Comparison of ENCODE assay signal across 11 mouse cellular contexts in genomic region chr2:130246912-130247311, GRCm38 (mm10). TPM values are rescaled to one million over a fixed set of nuclear protein-coding genes. Genes with fewer than 3 reads are reported as not detected.
DNase-seq lines count a peak whose midpoint lies in the region; ATAC-seq and TF ChIP-seq lines count a peak whose summit lies in the region.
"Had no signal": no experiment of that assay in that cellular context is flagged by ENCODE, and none has a peak within 500 bp of the region (broad histone marks: within the 10 kb centered on the region; RNA-seq: fewer than 3 reads in every experiment).

No protein-coding gene starts in this region.

- H3K4me2 ChIP-seq in forebrain, embryonic 14.5 days (ENCODE audit: low read length): no peak overlapping the region
- no peak overlapping the region for H3K4me2 ChIP-seq in forebrain, embryonic 11.5 days (ENCODE audit: low read depth, low read length, severe bottlenecking)
- no peak overlapping the region for H3K4me2 ChIP-seq in liver, embryonic 14.5 days (ENCODE audit: low read depth)
- H3K4me2 ChIP-seq: neural tube, embryonic 13.5 days had no signal

- no peak for TF ChIP-seq EP300 in liver, embryonic 14.5 days (IDR thresholded peaks at IDR 0.05; ENCODE audit: low read depth)

- no peaks in the 10 kb centered on the region for H3K4me1 ChIP-seq in forebrain, embryonic 14.5 days (ENCODE audit: control insufficient read depth, insufficient read depth, low read length)
- H3K4me1 ChIP-seq in forebrain, embryonic 11.5 days (replicated peaks; ENCODE audit: control insufficient read depth, insufficient read depth, low read length): no peaks in the 10 kb centered on the region
- peaks cover 2 to 11% of the 10 kb centered on the region in 2 experiments; a peak in 3 of 4 replicates for H3K4me1 ChIP-seq in liver, embryonic 14.5 days (replicated peaks; ENCODE audit: control insufficient read depth in 2 of 2, insufficient read depth in 2 of 2, low read length in 1 of 2)
- H3K4me1 ChIP-seq: neural tube, embryonic 13.5 days had no signal

- DNase-seq in forebrain, embryonic 14.5 days (ENCODE audit: low spot score): peak; percentile 67
- no peak for DNase-seq in forebrain, embryonic 11.5 days (ENCODE audit: low spot score)
- DNase-seq in liver, embryonic 14.5 days (ENCODE audit: low read depth in 3 of 3, low spot score in 3 of 3): peak in 1 of 3 experiments; percentile 35
- DNase-seq in liver: no peak
- peak; percentile 66 for DNase-seq in ZHBTc4 (ENCODE audit: low read depth, low spot score)
- DNase-seq in spleen, adult 18-20 months: no peak

- H3K36me3 ChIP-seq in forebrain, embryonic 14.5 days (ENCODE audit: control insufficient read depth, insufficient read depth, low read length): no peaks in the 10 kb centered on the region
- H3K36me3 ChIP-seq in forebrain, embryonic 11.5 days (ENCODE audit: control insufficient read depth, insufficient read depth, low read length): no peaks in the 10 kb centered on the region
- H3K36me3 ChIP-seq in liver, embryonic 14.5 days (replicated peaks; ENCODE audit: control insufficient read depth, insufficient read depth, low read depth): no peaks in the 10 kb centered on the region
- H3K36me3 ChIP-seq: neural tube, embryonic 13.5 days had no signal

- 47% methylated on average over 9 of the region's 9 CpGs for WGBS in forebrain, embryonic 14.5 days
- WGBS in forebrain, embryonic 11.5 days: 48% methylated on average over 9 of the region's 9 CpGs
- 41% methylated on average over 9 of the region's 9 CpGs for WGBS in liver, embryonic 14.5 days (ENCODE audit: insufficient replicate concordance)

- peak; percentile 62 for TF ChIP-seq CTCF in liver, embryonic 14.5 days (IDR thresholded peaks at IDR 0.05; ENCODE audit: low read depth)

- no peaks in the 10 kb centered on the region for H3K27me3 ChIP-seq in forebrain, embryonic 14.5 days (replicated peaks; ENCODE audit: control insufficient read depth, insufficient read depth, low read length)
- no peaks in the 10 kb centered on the region for H3K27me3 ChIP-seq in forebrain, embryonic 11.5 days (ENCODE audit: control insufficient read depth, insufficient read depth, low read length)
- H3K27me3 ChIP-seq in liver, embryonic 14.5 days (ENCODE audit: control insufficient read depth, insufficient read depth, low read length): no peaks in the 10 kb centered on the region
- H3K27me3 ChIP-seq: neural tube, embryonic 13.5 days had no signal

- H3K9me3 ChIP-seq in forebrain, embryonic 14.5 days (replicated peaks; ENCODE audit: control insufficient read depth, low read length): no peaks in the 10 kb centered on the region
- no peaks in the 10 kb centered on the region for H3K9me3 ChIP-seq in forebrain, embryonic 11.5 days (ENCODE audit: control insufficient read depth, low read length)
- H3K9me3 ChIP-seq in liver, embryonic 14.5 days (ENCODE audit: control insufficient read depth, low read length): no peaks in the 10 kb centered on the region
- H3K9me3 ChIP-seq: neural tube, embryonic 13.5 days had no signal

- no peak for ATAC-seq in forebrain, embryonic 14.5 days
- no peak for ATAC-seq in forebrain, embryonic 11.5 days (replicated peaks; ENCODE audit: low FRiP score)
- ATAC-seq in liver, embryonic 14.5 days (ENCODE audit: insufficient read depth): no peak
- peak; percentile 44; the same call in 1 of the 2 replicates for ATAC-seq in granulocyte monocyte progenitor cell, adult 5-6 weeks (replicated peaks; ENCODE audit: poor library complexity, severe bottlenecking)
- peak; percentile 92 for ATAC-seq in megakaryocyte progenitor cell, adult 5-6 weeks (replicated peaks; ENCODE audit: poor library complexity)

- no peak overlapping the region for H3K4me3 ChIP-seq in forebrain, embryonic 14.5 days (ENCODE audit: low read depth, low read length)
- H3K4me3 ChIP-seq in forebrain, embryonic 11.5 days (ENCODE audit: low read depth, low read length): no peak overlapping the region
- no peak overlapping the region for H3K4me3 ChIP-seq in liver, embryonic 14.5 days (ENCODE audit: insufficient read depth in 1 of 2, low read depth in 2 of 2, low read length in 2 of 2)
- H3K4me3 ChIP-seq: neural tube, embryonic 13.5 days had no signal

- H3K9ac ChIP-seq in forebrain, embryonic 14.5 days (ENCODE audit: low read length): no peak overlapping the region
- H3K9ac ChIP-seq in forebrain, embryonic 11.5 days (ENCODE audit: low read length): no peak overlapping the region
- no peak overlapping the region for H3K9ac ChIP-seq in liver, embryonic 14.5 days (replicated peaks)
- H3K9ac ChIP-seq: neural tube, embryonic 13.5 days had no signal

- no peak overlapping the region for H3K27ac ChIP-seq in forebrain, embryonic 14.5 days (ENCODE audit: low read depth, low read length)
- H3K27ac ChIP-seq in forebrain, embryonic 11.5 days (ENCODE audit: low read depth, low read length): no peak overlapping the region
- no peak overlapping the region for H3K27ac ChIP-seq in liver, embryonic 14.5 days
- H3K27ac ChIP-seq: neural tube, embryonic 13.5 days had no signal

RNA-seq across cellular contexts. Expression of gene Nop56, which starts 27.3 kb away (rescaled TPM):
- 264 and 265 TPM in 2 replicates for polyA plus RNA-seq in forebrain, embryonic 14.5 days (2014; fragmentation: Nextera tagmentation; extraction: Ambion mirVana)
- polyA plus RNA-seq in forebrain, embryonic 11.5 days (2014; fragmentation: Nextera tagmentation; extraction: Ambion mirVana): 375 and 381 TPM in 2 replicates
- polyA plus RNA-seq in liver, embryonic 14.5 days (2012; rRNA removed): 109 and 201 TPM in 2 replicates
- 181 and 182 TPM in 2 replicates for polyA plus RNA-seq in liver, embryonic 14.5 days (2014; fragmentation: Nextera tagmentation; extraction: Ambion mirVana)
- total RNA-seq in granulocyte monocyte progenitor cell, adult 5-6 weeks (2014; fragmentation: Nextera tagmentation): 501 and 575 TPM in 2 replicates
- total RNA-seq in granulocyte monocyte progenitor cell, adult 5-6 weeks (2017): 468 and 587 TPM in 2 replicates
- total RNA-seq in megakaryocyte progenitor cell, adult 5-6 weeks (2015): 433 and 507 TPM in 2 replicates
- 455 and 508 TPM in 2 replicates for total RNA-seq in megakaryocyte progenitor cell, adult 5-6 weeks (2017)

RNA-seq across cellular contexts. Expression of gene Idh3b, which starts 37.4 kb away (rescaled TPM):
- polyA plus RNA-seq in forebrain, embryonic 14.5 days (2014; fragmentation: Nextera tagmentation; extraction: Ambion mirVana): 178 and 184 TPM in 2 replicates
- polyA plus RNA-seq in forebrain, embryonic 11.5 days (2014; fragmentation: Nextera tagmentation; extraction: Ambion mirVana): 138 and 158 TPM in 2 replicates
- polyA plus RNA-seq in liver, embryonic 14.5 days (2012; rRNA removed): 71.8 and 104 TPM in 2 replicates
- 95.1 and 105 TPM in 2 replicates for polyA plus RNA-seq in liver, embryonic 14.5 days (2014; fragmentation: Nextera tagmentation; extraction: Ambion mirVana)
- 130 and 165 TPM in 2 replicates for total RNA-seq in granulocyte monocyte progenitor cell, adult 5-6 weeks (2014; fragmentation: Nextera tagmentation)
- 116 and 121 TPM in 2 replicates for total RNA-seq in granulocyte monocyte progenitor cell, adult 5-6 weeks (2017)
- 160 and 172 TPM in 2 replicates for total RNA-seq in megakaryocyte progenitor cell, adult 5-6 weeks (2015)
- total RNA-seq in megakaryocyte progenitor cell, adult 5-6 weeks (2017): 108 and 165 TPM in 2 replicates

RNA-seq across cellular contexts. Expression of gene Ebf4, which starts 48.1 kb away (rescaled TPM):
- polyA plus RNA-seq in forebrain, embryonic 14.5 days (2014; fragmentation: Nextera tagmentation; extraction: Ambion mirVana): 2.1 and 2.4 TPM in 2 replicates
- polyA plus RNA-seq in forebrain, embryonic 11.5 days (2014; fragmentation: Nextera tagmentation; extraction: Ambion mirVana): 2.5 and 2.8 TPM in 2 replicates
- 0.32 and 0.37 TPM in 2 replicates for polyA plus RNA-seq in liver, embryonic 14.5 days (2012; rRNA removed)
- 0.05 TPM in 1 of 2 replicates, not detected in the other for polyA plus RNA-seq in liver, embryonic 14.5 days (2014; fragmentation: Nextera tagmentation; extraction: Ambion mirVana)
- total RNA-seq in granulocyte monocyte progenitor cell, adult 5-6 weeks (2014; fragmentation: Nextera tagmentation): not detected in 2 replicates
- not detected in 2 replicates for total RNA-seq in granulocyte monocyte progenitor cell, adult 5-6 weeks (2017)
- not detected in 2 replicates for total RNA-seq in megakaryocyte progenitor cell, adult 5-6 weeks (2015)
- not detected in 2 replicates for total RNA-seq in megakaryocyte progenitor cell, adult 5-6 weeks (2017)

RNA-seq across cellular contexts. Expression of gene Tmc2, which starts 51.9 kb away (rescaled TPM):
- not detected in 2 replicates for polyA plus RNA-seq in forebrain, embryonic 14.5 days (2014; fragmentation: Nextera tagmentation; extraction: Ambion mirVana)
- 0.05 TPM in 1 of 2 replicates, not detected in the other for polyA plus RNA-seq in forebrain, embryonic 11.5 days (2014; fragmentation: Nextera tagmentation; extraction: Ambion mirVana)
- not detected in 2 replicates for polyA plus RNA-seq in liver, embryonic 14.5 days (2012; rRNA removed)
- polyA plus RNA-seq in liver, embryonic 14.5 days (2014; fragmentation: Nextera tagmentation; extraction: Ambion mirVana): not detected in 2 replicates
- not detected in 2 replicates for total RNA-seq in granulocyte monocyte progenitor cell, adult 5-6 weeks (2014; fragmentation: Nextera tagmentation)
- total RNA-seq in granulocyte monocyte progenitor cell, adult 5-6 weeks (2017): not detected in 2 replicates
- total RNA-seq in megakaryocyte progenitor cell, adult 5-6 weeks (2015): not detected in 2 replicates
- not detected in 2 replicates for total RNA-seq in megakaryocyte progenitor cell, adult 5-6 weeks (2017)
- total RNA-seq: adrenal gland, adult 18-20 months; layer of hippocampus, postnatal 14 days had no signal
- polyA plus RNA-seq: neural tube, embryonic 13.5 days had no signal

Comparison
In these comparisons a context has a peak if more than half of its experiments do, and no peak if none do; other contexts are left out.
1. DNase-seq: peak in forebrain, embryonic 14.5 days (single experiment) and ZHBTc4 (single experiment); none in forebrain, embryonic 11.5 days (single experiment), liver (single experiment) and spleen, adult 18-20 months (0 of 2).
2. ATAC-seq: peak in granulocyte monocyte progenitor cell, adult 5-6 weeks (single experiment) and megakaryocyte progenitor cell, adult 5-6 weeks (single experiment); none in forebrain, embryonic 14.5 days (single experiment), forebrain, embryonic 11.5 days (single experiment) and liver, embryonic 14.5 days (single experiment).